Mouse (Mus musculus) lung, postnatal 0 days (tissue): ENCODE measurements around the gene Twf1. TPM values are rescaled to one million over a fixed set of nuclear protein-coding genes. Genes with fewer than 3 reads are reported as not detected.

ENCODE experiments used
- ATAC-seq: fragments of 200-750 bp; cut with Nextera tagmentation; 2 replicates; pipeline ENCODE4 v1.8.0; 2017; ENCODE audit warnings: moderate library complexity
- DNase-seq: peaks from one replicate; pipeline ENCODE4 v3.0.0-alpha.2; 2016; ENCODE audit warnings: low spot score
- H3K27ac ChIP-seq: fragments of 300-500 bp; sonication (generic); 2 replicates; pipeline ENCODE4 v1.5.1; 2014; ENCODE audit warnings: antibody characterized with exemption, mild to moderate bottlenecking, low read length, mixed read lengths
- H3K27me3 ChIP-seq: fragments of 300-500 bp; sonication (generic); replicated peaks from 2 replicates; pipeline ENCODE4 v1.6.1; 2014; ENCODE audit warnings: low read length, mixed read lengths; ENCODE audit not compliant: insufficient read depth
- H3K36me3 ChIP-seq: fragments of 300-500 bp; sonication (generic); 2 replicates; pipeline ENCODE4 v1.6.1; 2014; ENCODE audit warnings: low read length, mixed read lengths; ENCODE audit not compliant: insufficient read depth
- H3K4me1 ChIP-seq: fragments of 300-500 bp; sonication (generic); 2 replicates; pipeline ENCODE4 v1.6.1; 2014; ENCODE audit warnings: antibody characterized with exemption, low read depth, low read length, mixed read lengths; ENCODE audit not compliant: insufficient read depth
- H3K4me2 ChIP-seq: fragments of 300-500 bp; sonication (generic); replicated peaks from 2 replicates; pipeline ENCODE4 v1.6.1; 2014; ENCODE audit warnings: low read depth, mild to moderate bottlenecking, low read length, moderate library complexity, mixed read lengths
- H3K4me3 ChIP-seq: fragments of 300-500 bp; sonication (generic); 2 replicates; pipeline ENCODE4 v1.5.1; 2014; ENCODE audit warnings: low read depth, low read length
- H3K9ac ChIP-seq: fragments of 300-500 bp; sonication (generic); replicated peaks from 2 replicates; pipeline ENCODE4 v1.6.1; 2014; ENCODE audit warnings: low read depth, mild to moderate bottlenecking
- H3K9me3 ChIP-seq: fragments of 300-500 bp; sonication (generic); 2 replicates; pipeline ENCODE4 v1.6.1; 2016; ENCODE audit warnings: low read length, mixed read lengths
- CTCF ChIP-seq: IDR thresholded peaks from 2 replicates; pipeline ENCODE4 v1.5.1; 2016; ENCODE audit warnings: antibody characterized with exemption, mild to moderate bottlenecking
- EP300 ChIP-seq: IDR thresholded peaks from 2 replicates; pipeline ENCODE4 v1.6.1; 2016; ENCODE audit warnings: antibody characterized with exemption, mild to moderate bottlenecking, control low read depth
- WGBS: fragments of 180-500 bp; shearing (Covaris S2); extraction: QIAGEN DNeasy Blood & Tissue Kit; methylation state at CpG from one replicate; pipeline ENCODE4 v1.1.7; 2014; 5-methylcytosine and 5-hydroxymethylcytosine counted together
- polyA plus RNA-seq: library from polyadenylated mRNA; unstranded; fragments of >200 nt; fragmentation: Nextera tagmentation; extraction: Ambion mirVana; gene quantifications from 2 replicates; pipeline ENCODE4 v1.2.1, GENCODE M21; 2015

The Twf1 gene
- polyA plus RNA-seq, 1 experiment from 2014 or later: 86.3 TPM

- no peaks in the 10 kb centered on the region for H3K9me3 ChIP-seq
- no peak overlapping the region for H3K4me2 ChIP-seq
- H3K9ac ChIP-seq: no peak overlapping the region
- no peaks in the 10 kb centered on the region for H3K27me3 ChIP-seq
- no peak overlapping the region for H3K4me3 ChIP-seq
- DNase-seq: no peak
- TF ChIP-seq CTCF: no peak
- TF ChIP-seq EP300: no peak
- H3K27ac ChIP-seq: no peak overlapping the region
- no peaks in the 10 kb centered on the region for H3K4me1 ChIP-seq
- no peak for ATAC-seq
- peaks cover 39% of the 10 kb centered on the region for H3K36me3 ChIP-seq
- WGBS: 67% methylated on average over 7 of the region's 7 CpGs
Observed at GRCm38 (mm10) chr15:94582000-94582593, 7.6 kb downstream of the Twf1 start.

- TF ChIP-seq CTCF (no peak), EP300 (no peak)
- no peaks in the 10 kb centered on the region for H3K36me3 ChIP-seq
- H3K27ac ChIP-seq: no peak overlapping the region
- no peak overlapping the region for H3K9ac ChIP-seq
- no peak for ATAC-seq
- no peaks in the 10 kb centered on the region for H3K4me1 ChIP-seq
- H3K4me3 ChIP-seq: no peak overlapping the region
- 65% methylated on average over 4 of the region's 4 CpGs for WGBS
- no peak overlapping the region for H3K4me2 ChIP-seq
- no peak for DNase-seq
- H3K27me3 ChIP-seq: no peaks in the 10 kb centered on the region
- no peaks in the 10 kb centered on the region for H3K9me3 ChIP-seq
Observed at GRCm38 (mm10) chr15:94574566-94575268, 15.0 kb downstream of the Twf1 start.

- WGBS: 67% methylated on average over 8 of the region's 8 CpGs
Observed at GRCm38 (mm10) chr15:94572746-94573145, 16.9 kb downstream of the Twf1 start.

GRCm38 (mm10) chr15:94571501-94571900 is 18.2 kb downstream of the Twf1 start:
- TF ChIP-seq CTCF (no peak), EP300 (no peak)
- ATAC-seq: no peak

More at GRCm38 (mm10) chr15:94572746-94573145, 16.9 kb downstream of the Twf1 start:
- Histone ChIP-seq H3K9me3 (no peaks in the 10 kb centered on the region), H3K36me3 (no peaks in the 10 kb centered on the region), H3K4me2 (no peak overlapping the region), H3K9ac (no peak overlapping the region), H3K27me3 (no peaks in the 10 kb centered on the region), H3K27ac (no peak overlapping the region), H3K4me3 (no peak overlapping the region), H3K4me1 (no peaks in the 10 kb centered on the region)
- DNase-seq (no peak), ATAC-seq (no peak)
- TF ChIP-seq EP300: no peak
- no peak for TF ChIP-seq CTCF

GRCm38 (mm10) chr15:94568496-94569182 is 21.1 kb downstream of the Twf1 start:
- Histone ChIP-seq H3K4me3 (no peak overlapping the region), H3K9me3 (no peaks in the 10 kb centered on the region), H3K9ac (no peak overlapping the region), H3K4me1 (no peaks in the 10 kb centered on the region), H3K4me2 (no peak overlapping the region), H3K36me3 (0 out of 2 replicates have a peak, but pooled peaks cover 5% of the 10 kb centered on the region), H3K27me3 (no peaks in the 10 kb centered on the region), H3K27ac (no peak overlapping the region)
- DNase-seq (no peak), ATAC-seq (no peak)
- TF ChIP-seq CTCF (no peak), EP300 (no peak)
- 53% methylated on average over 10 of the region's 10 CpGs for WGBS

More at GRCm38 (mm10) chr15:94571501-94571900, 18.2 kb downstream of the Twf1 start:
- Histone ChIP-seq H3K9me3 (no peaks in the 10 kb centered on the region), H3K27ac (no peak overlapping the region), H3K4me3 (no peak overlapping the region), H3K36me3 (no peaks in the 10 kb centered on the region), H3K9ac (no peak overlapping the region), H3K4me1 (no peaks in the 10 kb centered on the region), H3K27me3 (no peaks in the 10 kb centered on the region), H3K4me2 (no peak overlapping the region)
- DNase-seq: no peak
- 66% methylated on average over 4 of the region's 4 CpGs for WGBS

GRCm38 (mm10) chr15:94565854-94566253 is 23.8 kb downstream of the Twf1 start:
- TF ChIP-seq CTCF: no peak
- TF ChIP-seq EP300: no peak
- Histone ChIP-seq H3K27me3 (no peaks in the 10 kb centered on the region), H3K27ac (no peak overlapping the region), H3K9ac (no peak overlapping the region), H3K4me1 (no peaks in the 10 kb centered on the region), H3K4me3 (no peak overlapping the region), H3K36me3 (peaks cover 10% of the 10 kb centered on the region; the same call in 1 of the 2 replicates), H3K4me2 (no peak overlapping the region), H3K9me3 (no peaks in the 10 kb centered on the region)
- ATAC-seq (no peak), DNase-seq (no peak)
- WGBS: 78% methylated on average over 8 of the region's 9 CpGs
